Mouse (Mus musculus): ENCODE results near the gene Heyl. TPM values are rescaled to one million over a fixed set of nuclear protein-coding genes. Genes with fewer than 3 reads are reported as not detected.

Heyl gene
- polyA plus RNA-seq, 1 experiment from 2014 or later, result 13.0 TPM

Other genes starting within 250 kb of the Heyl start
- 0.77 and 2.8 TPM in 2 replicates for gene Mycl, start 237.9 kb upstream of the Heyl start, polyA plus RNA-seq (2015; fragmentation: Nextera tagmentation; extraction: Ambion mirVana)
- gene Trit1, start 217.0 kb upstream of the Heyl start, polyA plus RNA-seq (2015; fragmentation: Nextera tagmentation; extraction: Ambion mirVana), result 9.9 and 10.9 TPM in 2 replicates
- gene Bmp8b, start 128.4 kb upstream of the Heyl start, polyA plus RNA-seq (2015; fragmentation: Nextera tagmentation; extraction: Ambion mirVana), result 0.15 and 0.36 TPM in 2 replicates
- not detected in 2 replicates for gene Oxct2b, start 117.3 kb upstream of the Heyl start, polyA plus RNA-seq (2015; fragmentation: Nextera tagmentation; extraction: Ambion mirVana)
- 51.3 and 58.0 TPM in 2 replicates for gene Ppie, start 93.6 kb upstream of the Heyl start, polyA plus RNA-seq (2015; fragmentation: Nextera tagmentation; extraction: Ambion mirVana)
- gene Hpcal4, start 50.3 kb upstream of the Heyl start, polyA plus RNA-seq (2015; fragmentation: Nextera tagmentation; extraction: Ambion mirVana), result 0.72 and 0.80 TPM in 2 replicates
- 1.3 and 1.5 TPM in 2 replicates for gene Nt5c1a, start 32.1 kb upstream of the Heyl start, polyA plus RNA-seq (2015; fragmentation: Nextera tagmentation; extraction: Ambion mirVana)
- 51.3 and 53.8 TPM in 2 replicates for gene Pabpc4, start 28.8 kb downstream of the Heyl start, polyA plus RNA-seq (2015; fragmentation: Nextera tagmentation; extraction: Ambion mirVana)
- not detected in 2 replicates for gene Oxct2a, start 90.1 kb downstream of the Heyl start, polyA plus RNA-seq (2015; fragmentation: Nextera tagmentation; extraction: Ambion mirVana)
- gene Bmp8a, start 109.7 kb downstream of the Heyl start, polyA plus RNA-seq (2015; fragmentation: Nextera tagmentation; extraction: Ambion mirVana), result 0.11 TPM in 1 of 2 replicates, not detected in the other